Mouse (Mus musculus) regulatory T cell (primary cell): ENCODE data around the gene Rack1.

Experiments
- in situ Hi-C: fragments of 300-600 bp; cut with MboI, MseI; formaldehyde crosslinking; loops from one replicate; pipeline ENCODE4 v1.15.1; 2025; ENCODE audit warnings: high pct_unique_total_duplicates

Rack1 gene

GRCm38 (mm10) chr11:48795221-48795620, 4.9 kb upstream of the Rack1 start:
- in situ Hi-C loops, result no loop called here

GRCm38 (mm10) chr11:48796290-48796689, 3.8 kb upstream of the Rack1 start:
- in situ Hi-C loops, result no loop called here

GRCm38 (mm10) chr11:48797287-48797686, 2.8 kb upstream of the Rack1 start:
- in situ Hi-C loops, result no loop called here

GRCm38 (mm10) chr11:48798308-48798707, 1.8 kb upstream of the Rack1 start:
- in situ Hi-C loops, result no loop called here

GRCm38 (mm10) chr11:48798984-48799920, 880 bp upstream of the Rack1 start:
- in situ Hi-C loops, result no loop called here

GRCm38 (mm10) chr11:48801831-48802772, 2.0 kb downstream of the Rack1 start:
- in situ Hi-C loops, result loop anchor here (10.0 kb wide), 1 partner anchor 293 kb away; no protein-coding TSS in a partner anchor

GRCm38 (mm10) chr11:48803988-48804387, 3.9 kb downstream of the Rack1 start:
- in situ Hi-C loops, result loop anchor here (10.0 kb wide), 1 partner anchor 291 kb away; no protein-coding TSS in a partner anchor

GRCm38 (mm10) chr11:48804922-48805321, 4.8 kb downstream of the Rack1 start:
- in situ Hi-C loops, result loop anchor here (10.0 kb wide), 1 partner anchor 290 kb away; no protein-coding TSS in a partner anchor

GRCm38 (mm10) chr11:48806856-48807562, 6.9 kb downstream of the Rack1 start:
- in situ Hi-C loops, result loop anchor here (10.0 kb wide), 1 partner anchor 288 kb away; no protein-coding TSS in a partner anchor

GRCm38 (mm10) chr11:48807563-48808303, 7.6 kb downstream of the Rack1 start:
- in situ Hi-C loops, result loop anchor here (10.0 kb wide), 1 partner anchor 287 kb away; no protein-coding TSS in a partner anchor

GRCm38 (mm10) chr11:48808304-48808646, 8.1 kb downstream of the Rack1 start:
- in situ Hi-C loops, result loop anchor here (10.0 kb wide), 1 partner anchor 287 kb away; no protein-coding TSS in a partner anchor

GRCm38 (mm10) chr11:48808737-48809433, 8.8 kb downstream of the Rack1 start:
- in situ Hi-C loops, result loop anchor here (10.0 kb wide), 1 partner anchor 286 kb away; no protein-coding TSS in a partner anchor

GRCm38 (mm10) chr11:48809434-48809830, 9.3 kb downstream of the Rack1 start:
- in situ Hi-C loops, result loop anchor here (10.0 kb wide), 1 partner anchor 285 kb away; no protein-coding TSS in a partner anchor

GRCm38 (mm10) chr11:48810142-48810541, 10.0 kb downstream of the Rack1 start:
- in situ Hi-C loops, result no loop called here

- in situ Hi-C loops, result no loop called here
Observed at GRCm38 (mm10) chr11:48813782-48814181, 13.7 kb downstream of the Rack1 start.

- in situ Hi-C loops, result loop anchor here (5.0 kb wide), 1 partner anchor 36 kb away; no protein-coding TSS in a partner anchor
Observed at GRCm38 (mm10) chr11:48815851-48816250, 15.7 kb downstream of the Rack1 start.

- in situ Hi-C loops, result loop anchor here (5.0 kb wide), 1 partner anchor 36 kb away; no protein-coding TSS in a partner anchor
Observed at GRCm38 (mm10) chr11:48816281-48816781, 16.2 kb downstream of the Rack1 start.

GRCm38 (mm10) chr11:48816800-48817665, 16.9 kb downstream of the Rack1 start, which contains the start of gene Trim41:
Gene Trim41, minus strand, starts transcription at chr11:48817353.
- in situ Hi-C loops, result loop anchor here (5.0 kb wide), 1 partner anchor 35 kb away; no protein-coding TSS in a partner anchor
